ENCODE assay signal across 8 mouse cellular contexts in genomic region chr8:104340233-104341105, GRCm38 (mm10). TPM values are rescaled to one million over a fixed set of nuclear protein-coding genes. Genes with fewer than 3 reads are reported as not detected.
A peak's percentile ranks its signal among the peaks of the same experiment; 100 is the strongest.
DNase-seq lines count a peak whose midpoint lies in the region; ATAC-seq and TF ChIP-seq lines count a peak whose summit lies in the region.

No protein-coding gene starts in this region.

- peak overlapping the region; percentile 85 for H3K4me2 ChIP-seq in CH12.LX (ENCODE audit: insufficient read depth, low read depth, poor library complexity, severe bottlenecking)
- H3K4me2 ChIP-seq in forebrain, embryonic 14.5 days (ENCODE audit: low read length): peak overlapping the region; percentile 80
- H3K4me2 ChIP-seq in liver, postnatal 0 days (ENCODE audit: low read depth, low read length): peak overlapping the region; percentile 78
- peak overlapping the region; percentile 80 for H3K4me2 ChIP-seq in neural tube, embryonic 12.5 days (replicated peaks)

- peak; percentile 63 for TF ChIP-seq POLR2A in CH12.LX (IDR thresholded peaks at IDR 0.05; ENCODE audit: low read depth, low read length)

- dilution Hi-C loops in CH12.LX (cut with MboI; ENCODE audit: extremely low pct_ligation_motif_present, extremely low pct_unique_long_range_greater_than_20kb, low sequenced_read_pairs): no loop called here

- peaks cover 0 to 15% of the 10 kb centered on the region in 2 experiments for H3K36me3 ChIP-seq in CH12.LX (replicated peaks in 1 of 2; ENCODE audit: control insufficient read depth in 1 of 2, insufficient read depth in 1 of 2, low read length in 1 of 2)
- H3K36me3 ChIP-seq in forebrain, embryonic 14.5 days (ENCODE audit: control insufficient read depth, insufficient read depth, low read length): no peaks in the 10 kb centered on the region
- no peaks in the 10 kb centered on the region for H3K36me3 ChIP-seq in liver, postnatal 0 days (replicated peaks; ENCODE audit: insufficient read depth, low read length)
- no peaks in the 10 kb centered on the region for H3K36me3 ChIP-seq in neural tube, embryonic 12.5 days

- no peaks in the 10 kb centered on the region for H3K9me3 ChIP-seq in CH12.LX (replicated peaks; ENCODE audit: low read length)
- H3K9me3 ChIP-seq in forebrain, embryonic 14.5 days (replicated peaks; ENCODE audit: control insufficient read depth, low read length): no peaks in the 10 kb centered on the region
- no peaks in the 10 kb centered on the region for H3K9me3 ChIP-seq in liver, postnatal 0 days (ENCODE audit: low read length)
- no peaks in the 10 kb centered on the region for H3K9me3 ChIP-seq in neural tube, embryonic 12.5 days

- no peaks in the 10 kb centered on the region for H3K27me3 ChIP-seq in CH12.LX (replicated peaks)
- H3K27me3 ChIP-seq in forebrain, embryonic 14.5 days (replicated peaks; ENCODE audit: control insufficient read depth, insufficient read depth, low read length): no peaks in the 10 kb centered on the region
- no peaks in the 10 kb centered on the region for H3K27me3 ChIP-seq in liver, postnatal 0 days (ENCODE audit: insufficient read depth, low read length)
- no peaks in the 10 kb centered on the region for H3K27me3 ChIP-seq in neural tube, embryonic 12.5 days (replicated peaks)

- TF ChIP-seq EP300 in CH12.LX (IDR thresholded peaks at IDR 0.05; ENCODE audit: low read length): no peak
- no peak for TF ChIP-seq EP300 in liver, postnatal 0 days (IDR thresholded peaks at IDR 0.05; ENCODE audit: low read depth)

- peaks cover 3 to 30% of the 10 kb centered on the region in 2 experiments; a peak in 2 of 4 replicates for H3K4me1 ChIP-seq in CH12.LX (ENCODE audit: control insufficient read depth in 1 of 2, insufficient read depth in 2 of 2)
- H3K4me1 ChIP-seq in forebrain, embryonic 14.5 days (ENCODE audit: control insufficient read depth, insufficient read depth, low read length): no peaks in the 10 kb centered on the region
- H3K4me1 ChIP-seq in liver, postnatal 0 days (ENCODE audit: insufficient read depth): peaks cover 5% of the 10 kb centered on the region
- peaks cover 19% of the 10 kb centered on the region for H3K4me1 ChIP-seq in neural tube, embryonic 12.5 days

- H3K27ac ChIP-seq in CH12.LX (ENCODE audit: insufficient read depth, low read depth): no peak overlapping the region
- H3K27ac ChIP-seq in forebrain, embryonic 14.5 days (ENCODE audit: low read depth, low read length): no peak overlapping the region; the same call in 1 of the 2 replicates
- peak overlapping the region; percentile 85 for H3K27ac ChIP-seq in liver, postnatal 0 days (ENCODE audit: low read depth)
- H3K27ac ChIP-seq in neural tube, embryonic 12.5 days: peak overlapping the region; percentile 20; the same call in 1 of the 2 replicates

- under 1% methylated on average over 52 of the region's 54 CpGs for WGBS in forebrain, embryonic 14.5 days
- WGBS in liver, postnatal 0 days (ENCODE audit: insufficient replicate concordance): under 1% methylated on average over 50 of the region's 54 CpGs
- WGBS in neural tube, embryonic 12.5 days: under 1% methylated on average over 47 of the region's 54 CpGs

- in situ Hi-C loops in CH12.LX (cut with MboI; ENCODE audit: low pct_ligation_motif_present, low pct_unique_long_range_greater_than_20kb, low sequenced_read_pairs): loop anchor here (5.0 kb wide), 1 partner anchor 67 kb away; no protein-coding TSS in a partner anchor

- peak in 1 of 2 experiments; percentile 72; a peak in 2 of 4 replicates for TF ChIP-seq CTCF in CH12.LX (conservative IDR thresholded peaks at IDR 0.05 in 1 of 2, IDR thresholded peaks at IDR 0.05 in 1 of 2; ENCODE audit: low read depth in 2 of 2, low read length in 2 of 2)
- TF ChIP-seq CTCF in liver, postnatal 0 days (IDR thresholded peaks at IDR 0.05; ENCODE audit: low read depth): peak; percentile 71

- TF ChIP-seq RAD21 in CH12.LX (IDR thresholded peaks at IDR 0.05; ENCODE audit: low read depth, low read length): peak; percentile 29

- peak; percentile 74 for DNase-seq in CH12.LX (ENCODE audit: extremely low read depth)
- peak; percentile 58 for DNase-seq in c-Kit-positive CD71-negative TER-119-negative erythroid progenitor cells, embryonic 14.5 days (ENCODE audit: low read depth)
- peak; percentile 73 for DNase-seq in forebrain, embryonic 14.5 days (ENCODE audit: low spot score)
- DNase-seq in heart, postnatal 10 days: peak; percentile 85 to 87
- DNase-seq in kidney, postnatal 4 days: peak; percentile 85 to 91
- peak; percentile 81 for DNase-seq in liver, postnatal 0 days
- DNase-seq in testis, postnatal 10 days (ENCODE audit: low spot score): peak; percentile 90

- H3K79me2 ChIP-seq in CH12.LX (replicated peaks; ENCODE audit: control insufficient read depth, extremely low read depth, insufficient read depth, poor library complexity, severe bottlenecking): no peaks in the 10 kb centered on the region

- ATAC-seq in forebrain, embryonic 14.5 days: peak; percentile 76
- peak; percentile 68 for ATAC-seq in liver, postnatal 0 days
- ATAC-seq in neural tube, embryonic 12.5 days (ENCODE audit: low FRiP score, low read depth): peak; percentile 77

- intact Hi-C loops in heart, postnatal 10 days (cut with DNase I): loop anchor here (2.0 to 5.0 kb wide), 5 partner anchors 90 to 238 kb away; partner anchors contain the start of genes Car7, Cdh5, Cklf and Nae1

- peak overlapping the region; percentile 85 for H3K9ac ChIP-seq in CH12.LX (ENCODE audit: insufficient read depth, low read depth)
- H3K9ac ChIP-seq in forebrain, embryonic 14.5 days (ENCODE audit: low read length): peak overlapping the region; percentile 73
- H3K9ac ChIP-seq in liver, postnatal 0 days (replicated peaks): peak overlapping the region; percentile 69
- H3K9ac ChIP-seq in neural tube, embryonic 12.5 days: peak overlapping the region; percentile 77

- peak overlapping the region; percentile 61 to 92 (median 63) for H3K4me3 ChIP-seq in CH12.LX (replicated peaks in 1 of 3; ENCODE audit: low read depth in 2 of 3, low read length in 2 of 3, poor library complexity in 1 of 3)
- peak overlapping the region; percentile 54 for H3K4me3 ChIP-seq in forebrain, embryonic 14.5 days (ENCODE audit: low read depth, low read length)
- peak overlapping the region; percentile 51 for H3K4me3 ChIP-seq in liver, postnatal 0 days (ENCODE audit: low read depth, low read length)
- peak overlapping the region; percentile 57 for H3K4me3 ChIP-seq in neural tube, embryonic 12.5 days

TF ChIP-seq in CH12.LX, 34 proteins besides CTCF, POLR2A, EP300 and RAD21 (continues in another document):
- TF ChIP-seq SIN3A (IDR thresholded peaks at IDR 0.05; ENCODE audit: low read length) (no peak; the same call in 1 of the 2 replicates), POLR2AphosphoS2 (IDR thresholded peaks at IDR 0.05; ENCODE audit: low read depth, low read length) (no peak), TCF12 (IDR thresholded peaks at IDR 0.05; ENCODE audit: low read depth, low read length) (peak; percentile 25; the same call in 1 of the 2 replicates), ETS1 (conservative IDR thresholded peaks at IDR 0.05; ENCODE audit: low read depth, low read length) (no peak), NRF1 (IDR thresholded peaks at IDR 0.05; ENCODE audit: low read depth, low read length) (peak; percentile 46; the same call in 1 of the 2 replicates), USF2 (conservative IDR thresholded peaks at IDR 0.05; ENCODE audit: low read depth, low read length) (no peak), ZMIZ1 (IDR thresholded peaks at IDR 0.05; ENCODE audit: low read depth, low read length) (0 out of 2 replicates have a peak, but pooled peaks have one; percentile 40)

RNA-seq across cellular contexts. Expression of gene Cmtm3, which starts 1.3 kb away (rescaled TPM):
- total RNA-seq in CH12.LX (2012; rRNA removed): 3.9 TPM in 2 replicates
- 4.2 and 4.3 TPM in 2 replicates for total RNA-seq in CH12.LX (2014; rRNA removed)
- polyA plus RNA-seq in CH12.LX (2012; ENCODE audit: insufficient read length, low read depth): 8.8 and 11.0 TPM in 2 replicates
- 37.5 and 38.8 TPM in 2 replicates for polyA plus RNA-seq in forebrain, embryonic 14.5 days (2014; fragmentation: Nextera tagmentation; extraction: Ambion mirVana)
- 10 to 100 TPM; 45.9 to 52.0 TPM for total RNA-seq in heart, postnatal 10 days (2021)
- 24.9 and 25.0 TPM in 2 replicates for polyA plus RNA-seq in liver, postnatal 0 days (2015; fragmentation: Nextera tagmentation; extraction: Ambion mirVana)
- 73.6 and 76.8 TPM in 2 replicates for polyA plus RNA-seq in neural tube, embryonic 12.5 days (2016; fragmentation: Nextera tagmentation; extraction: Ambion mirVana)

RNA-seq across cellular contexts. Expression of gene Cmtm2b, which starts 18.4 kb away (rescaled TPM):
- not detected in 2 replicates for total RNA-seq in CH12.LX (2012; rRNA removed)
- not detected in 2 replicates for total RNA-seq in CH12.LX (2014; rRNA removed)
- polyA plus RNA-seq in CH12.LX (2012; ENCODE audit: insufficient read length, low read depth): not detected in 2 replicates
- not detected in 2 replicates for polyA plus RNA-seq in forebrain, embryonic 14.5 days (2014; fragmentation: Nextera tagmentation; extraction: Ambion mirVana)
- not detected for total RNA-seq in heart, postnatal 10 days (2021)
- polyA plus RNA-seq in liver, postnatal 0 days (2015; fragmentation: Nextera tagmentation; extraction: Ambion mirVana): not detected in 2 replicates
- not detected in 2 replicates for polyA plus RNA-seq in neural tube, embryonic 12.5 days (2016; fragmentation: Nextera tagmentation; extraction: Ambion mirVana)

RNA-seq across cellular contexts. Expression of gene Gm11020, which starts 19.1 kb away (rescaled TPM):
- total RNA-seq in CH12.LX (2012; rRNA removed) (not detected in 2 replicates), CH12.LX (2014; rRNA removed) (not detected in 2 replicates)
- polyA plus RNA-seq in CH12.LX (2012; ENCODE audit: insufficient read length, low read depth): not detected in 2 replicates
- not detected in 2 replicates for polyA plus RNA-seq in forebrain, embryonic 14.5 days (2014; fragmentation: Nextera tagmentation; extraction: Ambion mirVana)
- total RNA-seq in heart, postnatal 10 days (2021): not detected
- not detected in 2 replicates for polyA plus RNA-seq in liver, postnatal 0 days (2015; fragmentation: Nextera tagmentation; extraction: Ambion mirVana)
- polyA plus RNA-seq in neural tube, embryonic 12.5 days (2016; fragmentation: Nextera tagmentation; extraction: Ambion mirVana): not detected in 2 replicates

RNA-seq across cellular contexts. Expression of gene Cmtm1, which starts 30.5 kb away (rescaled TPM):
- not detected in 2 replicates for total RNA-seq in CH12.LX (2012; rRNA removed)
- not detected in 2 replicates for total RNA-seq in CH12.LX (2014; rRNA removed)
- polyA plus RNA-seq in CH12.LX (2012; ENCODE audit: insufficient read length, low read depth): not detected in 2 replicates
- polyA plus RNA-seq in forebrain, embryonic 14.5 days (2014; fragmentation: Nextera tagmentation; extraction: Ambion mirVana): not detected in 2 replicates
- total RNA-seq in heart, postnatal 10 days (2021): not detected
- not detected in 2 replicates for polyA plus RNA-seq in liver, postnatal 0 days (2015; fragmentation: Nextera tagmentation; extraction: Ambion mirVana)
- polyA plus RNA-seq in neural tube, embryonic 12.5 days (2016; fragmentation: Nextera tagmentation; extraction: Ambion mirVana): not detected in 2 replicates

RNA-seq across cellular contexts. Expression of gene Gm45711, which starts 30.6 kb away (rescaled TPM):
- total RNA-seq in CH12.LX (2012; rRNA removed) (not detected in 2 replicates), CH12.LX (2014; rRNA removed) (not detected in 2 replicates)
- not detected in 2 replicates for polyA plus RNA-seq in CH12.LX (2012; ENCODE audit: insufficient read length, low read depth)
- not detected in 2 replicates for polyA plus RNA-seq in forebrain, embryonic 14.5 days (2014; fragmentation: Nextera tagmentation; extraction: Ambion mirVana)
- total RNA-seq in heart, postnatal 10 days (2021): not detected
- not detected in 2 replicates for polyA plus RNA-seq in liver, postnatal 0 days (2015; fragmentation: Nextera tagmentation; extraction: Ambion mirVana)
- polyA plus RNA-seq in neural tube, embryonic 12.5 days (2016; fragmentation: Nextera tagmentation; extraction: Ambion mirVana): not detected in 2 replicates

Comparison
In these comparisons a context has a peak if more than half of its experiments do, and no peak if none do; other contexts are left out.
1. H3K27ac ChIP-seq: peak in liver, postnatal 0 days (single experiment) and neural tube, embryonic 12.5 days (single experiment); none in CH12.LX (single experiment) and forebrain, embryonic 14.5 days (single experiment).
2. Peak in every context shown above with its lines, with median percentiles within 50 percentile points of each other: DNase-seq, H3K4me2 ChIP-seq, H3K4me3 ChIP-seq, H3K9ac ChIP-seq and ATAC-seq.